Mouse (Mus musculus) kidney, postnatal 0 days (tissue): ENCODE results near the gene Lgals3bp. TPM values are rescaled to one million over a fixed set of nuclear protein-coding genes. Genes with fewer than 3 reads are reported as not detected.
A peak's percentile ranks its signal among the peaks of the same experiment; 100 is the strongest.

Source experiments
- ATAC-seq: fragments of 200-750 bp; cut with Nextera tagmentation; replicated peaks from 2 replicates; pipeline ENCODE4 v1.8.0; 2017; ENCODE audit warnings: low read depth, moderate number of reproducible peaks, moderate TSS enrichment, moderate library complexity; ENCODE audit not compliant: low FRiP score
- DNase-seq: peaks from one replicate; pipeline ENCODE4 v3.0.0-alpha.2; 2016; ENCODE audit warnings: low spot score
- H3K27ac ChIP-seq: fragments of 300-500 bp; sonication (generic); 2 replicates; pipeline ENCODE4 v1.5.1; 2014; ENCODE audit warnings: mild to moderate bottlenecking
- H3K27me3 ChIP-seq: fragments of 300-500 bp; sonication (generic); 2 replicates; pipeline ENCODE4 v1.6.1; 2014; ENCODE audit warnings: low read length, mixed read lengths; ENCODE audit not compliant: insufficient read depth
- H3K36me3 ChIP-seq: fragments of 300-500 bp; sonication (generic); 2 replicates; pipeline ENCODE4 v1.6.1; 2014; ENCODE audit warnings: low read length, mixed read lengths; ENCODE audit not compliant: insufficient read depth
- H3K4me1 ChIP-seq: fragments of 300-500 bp; sonication (generic); replicated peaks from 2 replicates; pipeline ENCODE4 v1.6.1; 2014; ENCODE audit warnings: antibody characterized with exemption, low read length, mixed read lengths; ENCODE audit not compliant: insufficient read depth
- H3K4me2 ChIP-seq: fragments of 300-500 bp; sonication (generic); 2 replicates; pipeline ENCODE4 v1.6.1; 2014; ENCODE audit warnings: mild to moderate bottlenecking, low read length, moderate library complexity, mixed read lengths
- H3K4me3 ChIP-seq: fragments of 300-500 bp; sonication (generic); replicated peaks from 2 replicates; pipeline ENCODE4 v1.5.1; 2014; ENCODE audit warnings: low read depth, low read length
- H3K9ac ChIP-seq: fragments of 300-500 bp; sonication (generic); 2 replicates; pipeline ENCODE4 v1.6.1; 2014; ENCODE audit warnings: low read depth, low read length
- H3K9me3 ChIP-seq: fragments of 300-500 bp; sonication (generic); replicated peaks from 2 replicates; pipeline ENCODE4 v1.6.1; 2016; ENCODE audit warnings: low read length, inconsistent platforms, mixed read lengths
- CTCF ChIP-seq: IDR thresholded peaks from 2 replicates; pipeline ENCODE4 v1.5.1; 2016; ENCODE audit warnings: antibody characterized with exemption, low read depth, mild to moderate bottlenecking, moderate library complexity
- WGBS: fragments of 180-500 bp; shearing (Covaris S2); extraction: QIAGEN DNeasy Blood & Tissue Kit; methylation state at CpG from one replicate; pipeline ENCODE4 v1.1.7; 2014; 5-methylcytosine and 5-hydroxymethylcytosine counted together
- polyA plus RNA-seq: library from polyadenylated mRNA; unstranded; fragments of >200 nt; fragmentation: Nextera tagmentation; extraction: Ambion mirVana; gene quantifications from 2 replicates; pipeline ENCODE4 v1.2.1, GENCODE M21; 2015

Gene Lgals3bp
- polyA plus RNA-seq, 1 experiment from 2014 or later, result 80.3 TPM

DNA sequence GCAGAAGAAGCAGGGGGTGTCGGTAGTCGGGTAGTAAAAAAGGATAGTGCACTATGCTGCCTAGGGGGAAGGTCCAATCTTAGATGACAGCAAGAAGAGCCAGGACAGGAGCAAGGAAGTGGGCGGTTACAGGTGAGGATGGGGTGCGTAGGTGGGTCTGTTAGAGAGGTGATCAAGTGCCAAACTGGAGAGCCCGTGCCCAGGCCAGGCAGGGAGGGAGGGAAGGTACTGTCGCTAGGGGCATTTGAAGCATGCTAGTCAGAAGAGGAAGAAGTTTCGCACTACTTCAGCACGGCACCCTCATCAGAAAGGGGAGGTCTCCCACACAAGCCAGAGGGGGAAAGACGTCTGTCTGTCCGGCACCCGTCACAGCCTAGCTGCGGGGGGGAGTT is 16.5 kb upstream of the Lgals3bp start:
- 2% methylated on average over 12 of the region's 12 CpGs for WGBS
- Histone ChIP-seq H3K4me1 (peaks cover 17% of the 10 kb centered on the region), H3K27ac (peak overlapping the region; percentile 78), H3K9me3 (no peaks in the 10 kb centered on the region), H3K36me3 (peaks cover 4% of the 10 kb centered on the region; the same call in 1 of the 2 replicates), H3K27me3 (no peaks in the 10 kb centered on the region), H3K4me3 (peak overlapping the region; percentile 85), H3K4me2 (peak overlapping the region; percentile 71), H3K9ac (peak overlapping the region; percentile 94)
- TF ChIP-seq CTCF, result no peak
- peak; percentile 19; the same call in 1 of the 2 replicates for ATAC-seq
- DNase-seq, result no peak

DNA sequence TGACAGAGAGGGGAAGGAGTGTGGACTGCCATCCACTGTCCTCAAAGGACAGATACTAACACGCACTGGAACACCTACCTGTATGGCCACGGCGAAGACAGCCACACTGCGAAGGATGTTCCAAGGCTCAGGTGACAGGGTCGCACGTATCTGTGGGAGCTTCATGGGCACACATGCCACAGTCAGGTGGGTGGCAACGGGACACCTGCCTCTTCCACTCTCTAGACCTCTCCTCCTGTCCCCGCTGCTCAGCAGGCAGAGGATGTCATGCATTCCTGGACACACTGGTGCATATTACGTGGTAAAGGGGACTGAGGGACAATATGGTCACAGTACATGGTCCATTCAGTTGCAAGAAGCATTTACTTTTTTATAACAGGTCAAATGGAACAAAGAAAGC is 15.6 kb upstream of the Lgals3bp start:
- Histone ChIP-seq H3K27ac (no peak overlapping the region), H3K27me3 (no peaks in the 10 kb centered on the region), H3K4me3 (no peak overlapping the region), H3K9me3 (no peaks in the 10 kb centered on the region), H3K4me1 (peaks cover 18% of the 10 kb centered on the region), H3K4me2 (peak overlapping the region; percentile 71), H3K36me3 (peaks cover 4% of the 10 kb centered on the region; the same call in 1 of the 2 replicates), H3K9ac (peak overlapping the region; percentile 94)
- no peak for TF ChIP-seq CTCF
- WGBS, result 88% methylated on average over 9 of the region's 9 CpGs
- DNase-seq, result no peak
- no peak for ATAC-seq

DNA sequence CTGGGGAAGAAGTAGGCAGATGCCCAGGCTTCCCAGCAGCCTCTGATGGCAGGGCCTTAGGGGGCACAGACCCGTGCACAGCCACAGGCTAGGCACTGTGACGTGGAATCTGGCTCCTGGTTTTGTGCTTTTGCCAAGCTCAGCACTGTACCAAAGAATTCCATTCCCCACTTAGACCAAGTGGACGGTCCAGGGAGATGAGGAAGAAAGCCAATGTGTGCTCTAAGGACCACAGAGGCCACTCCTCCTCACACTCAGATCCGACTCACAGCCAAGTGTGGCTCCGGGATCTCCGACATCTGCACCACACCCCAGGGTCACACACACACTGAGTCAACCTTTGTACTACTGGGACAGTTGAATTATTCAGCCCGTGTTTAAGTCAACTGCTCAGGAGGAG is 14.2 kb upstream of the Lgals3bp start:
- H3K4me2 ChIP-seq, result no peak overlapping the region
- no peak overlapping the region for H3K9ac ChIP-seq
- DNase-seq (no peak), ATAC-seq (no peak)
- WGBS, result 71% methylated on average over 7 of the region's 7 CpGs
- H3K27me3 ChIP-seq, result no peaks in the 10 kb centered on the region
- H3K4me3 ChIP-seq, result no peak overlapping the region
- no peak overlapping the region; the same call in 1 of the 2 replicates for H3K27ac ChIP-seq
- no peaks in the 10 kb centered on the region for H3K9me3 ChIP-seq
- TF ChIP-seq CTCF, result no peak
- peaks cover 11% of the 10 kb centered on the region; the same call in 1 of the 2 replicates for H3K36me3 ChIP-seq
- H3K4me1 ChIP-seq, result peaks cover 28% of the 10 kb centered on the region

DNA sequence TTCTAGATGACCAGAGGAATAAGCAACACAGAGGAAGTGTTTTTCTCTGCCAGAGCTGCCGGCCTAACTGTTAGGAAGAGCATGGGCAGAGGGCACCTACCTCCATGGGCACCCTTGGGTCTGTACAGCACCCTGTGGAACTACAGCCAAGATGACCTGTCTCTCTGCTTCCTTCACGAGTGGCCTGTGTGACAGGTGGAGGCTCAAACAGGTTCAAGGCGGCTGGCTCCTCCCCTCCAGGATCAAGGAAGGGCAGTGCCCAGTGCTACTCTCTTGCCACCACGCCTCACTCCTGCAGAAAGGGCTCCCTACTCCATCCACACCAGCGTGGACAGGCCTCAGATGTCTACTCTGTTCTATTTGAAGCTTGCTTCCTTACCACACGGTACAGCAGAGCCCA is 13.7 kb upstream of the Lgals3bp start:
- ATAC-seq (no peak), DNase-seq (no peak)
- H3K4me1 ChIP-seq, result peaks cover 28% of the 10 kb centered on the region
- no peak overlapping the region for H3K9ac ChIP-seq
- H3K36me3 ChIP-seq, result peaks cover 13% of the 10 kb centered on the region; the same call in 1 of the 2 replicates
- no peaks in the 10 kb centered on the region for H3K27me3 ChIP-seq
- no peak overlapping the region; the same call in 1 of the 2 replicates for H3K27ac ChIP-seq
- H3K4me2 ChIP-seq, result no peak overlapping the region
- H3K9me3 ChIP-seq, result no peaks in the 10 kb centered on the region
- H3K4me3 ChIP-seq, result no peak overlapping the region
- no peak for TF ChIP-seq CTCF
- WGBS, result 85% methylated on average over 6 of the region's 6 CpGs

DNA sequence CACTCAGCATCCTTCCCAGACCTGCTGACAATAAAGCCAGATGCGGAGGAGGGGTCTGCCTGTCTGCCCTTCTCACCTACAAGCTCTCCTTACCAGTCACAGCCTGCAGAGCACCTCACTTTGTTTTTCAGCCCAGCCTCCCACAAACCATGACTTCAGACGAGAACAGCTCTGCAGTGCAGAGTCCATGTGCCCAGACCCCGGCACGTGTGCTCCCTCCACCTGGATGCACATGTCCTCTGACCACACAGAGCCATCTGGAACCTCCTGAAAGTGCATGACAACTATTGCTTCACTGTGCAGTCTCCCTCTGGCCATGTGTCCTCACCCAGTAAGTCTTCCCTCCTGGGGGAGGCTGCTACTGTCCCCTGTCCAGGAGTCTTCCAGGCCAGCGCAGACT is 12.4 kb upstream of the Lgals3bp start:
- H3K27me3 ChIP-seq, result no peaks in the 10 kb centered on the region
- no peak overlapping the region for H3K9ac ChIP-seq
- ATAC-seq, result no peak; the same call in 1 of the 2 replicates
- peak overlapping the region; percentile 10 for H3K27ac ChIP-seq
- no peak for TF ChIP-seq CTCF
- DNase-seq, result no peak
- WGBS, result 70% methylated on average over 5 of the region's 5 CpGs
- H3K4me2 ChIP-seq, result no peak overlapping the region
- H3K4me1 ChIP-seq, result peaks cover 25% of the 10 kb centered on the region
- H3K4me3 ChIP-seq, result no peak overlapping the region
- peaks cover 23% of the 10 kb centered on the region; the same call in 1 of the 2 replicates for H3K36me3 ChIP-seq
- H3K9me3 ChIP-seq, result no peaks in the 10 kb centered on the region

DNA sequence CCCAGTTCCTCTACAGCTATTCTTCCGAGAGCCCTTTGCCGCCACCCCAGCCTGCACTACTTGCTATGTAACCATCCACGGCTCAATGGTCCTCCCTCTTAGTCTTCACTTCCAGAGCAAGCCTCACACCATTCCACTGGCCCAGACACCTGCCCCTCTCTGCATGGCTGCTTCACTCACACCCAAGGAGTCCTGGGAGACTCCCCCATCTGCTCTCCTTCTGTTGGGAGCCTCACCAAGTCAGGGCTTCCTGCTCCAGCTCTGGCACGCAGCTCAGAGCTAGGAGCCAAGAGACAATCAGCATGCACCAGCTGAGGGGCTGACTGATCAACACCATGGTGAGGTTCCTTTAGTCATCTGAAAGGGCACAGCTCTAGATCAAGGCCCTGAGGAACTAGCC is 11.2 kb upstream of the Lgals3bp start:
- DNase-seq (no peak), ATAC-seq (no peak)
- peaks cover 22% of the 10 kb centered on the region for H3K4me1 ChIP-seq
- H3K4me3 ChIP-seq, result no peak overlapping the region
- H3K27me3 ChIP-seq, result no peaks in the 10 kb centered on the region
- no peak overlapping the region for H3K9ac ChIP-seq
- TF ChIP-seq CTCF, result no peak
- peak overlapping the region; percentile 31; the same call in 1 of the 2 replicates for H3K27ac ChIP-seq
- no peaks in the 10 kb centered on the region for H3K9me3 ChIP-seq
- WGBS, result 57% methylated on average over 4 of the region's 4 CpGs
- H3K36me3 ChIP-seq, result peaks cover 23% of the 10 kb centered on the region; the same call in 1 of the 2 replicates
- no peak overlapping the region for H3K4me2 ChIP-seq

DNA sequence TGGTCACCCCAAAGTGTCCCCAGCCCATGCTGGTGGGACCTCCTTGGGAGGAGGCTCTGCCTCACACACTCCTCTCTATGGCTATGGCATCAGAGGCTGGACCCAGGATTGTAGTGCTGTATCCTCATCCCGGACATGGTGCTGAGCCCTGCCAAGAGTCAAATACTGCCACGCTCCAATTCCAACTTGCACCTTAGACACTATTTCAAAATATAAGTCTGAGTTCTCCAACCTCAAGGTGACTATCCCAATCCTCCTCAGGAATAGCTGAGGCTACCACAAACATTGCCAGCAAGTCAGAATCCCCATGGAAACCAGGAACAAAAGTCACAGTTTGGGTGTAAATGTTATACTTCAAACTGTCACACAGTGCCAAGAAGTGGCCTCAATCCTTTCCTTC is 10.7 kb upstream of the Lgals3bp start:
- TF ChIP-seq CTCF, result no peak
- ATAC-seq, result no peak
- H3K9me3 ChIP-seq, result no peaks in the 10 kb centered on the region
- H3K36me3 ChIP-seq, result peaks cover 23% of the 10 kb centered on the region; the same call in 1 of the 2 replicates
- H3K4me2 ChIP-seq, result no peak overlapping the region
- WGBS, result 64% methylated on average over 2 of the region's 2 CpGs
- H3K9ac ChIP-seq, result no peak overlapping the region
- no peak for DNase-seq
- H3K27me3 ChIP-seq, result no peaks in the 10 kb centered on the region
- H3K27ac ChIP-seq, result peak overlapping the region; percentile 69
- no peak overlapping the region for H3K4me3 ChIP-seq
- peaks cover 17% of the 10 kb centered on the region for H3K4me1 ChIP-seq
